Mouse (Mus musculus): ENCODE data around the gene Rufy2.

DNA sequence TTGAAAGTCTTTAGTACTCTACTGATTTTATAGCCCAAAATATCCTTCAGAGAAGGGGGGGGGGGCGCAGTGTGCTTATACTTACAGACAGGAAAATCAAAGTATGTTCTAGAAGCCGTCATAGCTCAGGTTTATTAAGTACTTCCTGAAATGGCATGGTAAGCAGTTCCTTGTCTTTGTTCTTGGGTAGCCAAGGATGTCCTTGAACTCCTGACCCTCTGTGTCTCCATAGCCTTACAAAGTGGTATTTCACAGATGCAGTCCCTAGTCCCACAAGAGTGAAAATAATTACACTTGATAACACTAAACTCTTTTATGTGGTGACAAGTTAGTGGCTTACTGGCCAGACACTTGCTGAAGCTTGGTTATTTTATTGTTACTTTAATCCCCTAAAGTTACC lies 45.0 kb downstream of the Rufy2 start:
- TF ChIP-seq EP300 (IDR thresholded peaks at IDR 0.05; ENCODE audit: low read depth), result no peak
- no peak for TF ChIP-seq CTCF (IDR thresholded peaks at IDR 0.05; ENCODE audit: low read depth)
